12 mouse cellular contexts compared by ENCODE assay signal in genomic region chr19:46575196-46575595, GRCm38 (mm10). TPM values are rescaled to one million over a fixed set of nuclear protein-coding genes. Genes with fewer than 3 reads are reported as not detected.
A peak's percentile ranks its signal among the peaks of the same experiment; 100 is the strongest.
DNase-seq lines count a peak whose midpoint lies in the region; ATAC-seq and TF ChIP-seq lines count a peak whose summit lies in the region.
"Had no signal": no experiment of that assay in that cellular context is flagged by ENCODE, and none has a peak within 500 bp of the region (broad histone marks: within the 10 kb centered on the region; RNA-seq: fewer than 3 reads in every experiment).

No protein-coding gene starts in this region.

- H3K9me3 ChIP-seq in lung, postnatal 0 days (ENCODE audit: low read length): no peaks in the 10 kb centered on the region
- no peaks in the 10 kb centered on the region for H3K9me3 ChIP-seq in stomach, embryonic 16.5 days (replicated peaks; ENCODE audit: control insufficient read depth, low read length)
- H3K9me3 ChIP-seq: neural tube, embryonic 12.5 days had no signal

- 51% methylated on average over 4 of the region's 4 CpGs for WGBS in lung, postnatal 0 days
- 56% methylated on average over 4 of the region's 4 CpGs for WGBS in stomach, embryonic 16.5 days

- H3K4me2 ChIP-seq in lung, postnatal 0 days (replicated peaks; ENCODE audit: low read depth, low read length): no peak overlapping the region
- 0 out of 2 replicates have a peak overlapping the region, but pooled peaks have one; percentile 5 for H3K4me2 ChIP-seq in stomach, embryonic 16.5 days (ENCODE audit: low read depth, low read length)

- H3K36me3 ChIP-seq in lung, postnatal 0 days (ENCODE audit: insufficient read depth, low read length): no peaks in the 10 kb centered on the region
- no peaks in the 10 kb centered on the region for H3K36me3 ChIP-seq in stomach, embryonic 16.5 days (ENCODE audit: control insufficient read depth, insufficient read depth, low read length)
- H3K36me3 ChIP-seq: neural tube, embryonic 12.5 days had no signal

- TF ChIP-seq CTCF in lung, postnatal 0 days (IDR thresholded peaks at IDR 0.05): no peak

- no peak overlapping the region for H3K4me3 ChIP-seq in lung, postnatal 0 days (ENCODE audit: low read depth, low read length)
- no peak overlapping the region for H3K4me3 ChIP-seq in stomach, embryonic 16.5 days (replicated peaks; ENCODE audit: low read length)
- H3K4me3 ChIP-seq: neural tube, embryonic 12.5 days had no signal

- DNase-seq in lung, postnatal 0 days (ENCODE audit: low spot score): peak; percentile 46
- no peak for DNase-seq in lung, postnatal 25 days (ENCODE audit: low spot score)
- DNase-seq in kidney, adult 18-20 months: peak; percentile 72
- peak; percentile 77 to 91 for DNase-seq in kidney, postnatal 36 days
- no peak for DNase-seq in gastrocnemius, postnatal 36 days
- DNase-seq in c-Kit-positive CD71-positive TER-119-positive erythroid progenitor cells, embryonic 14.5 days (ENCODE audit: low spot score): no peak
- DNase-seq: cerebellum, adult 9-11 months; thymus, postnatal 4 days had no signal

- no peak for TF ChIP-seq EP300 in lung, postnatal 0 days (IDR thresholded peaks at IDR 0.05)

- H3K9ac ChIP-seq in lung, postnatal 0 days (replicated peaks; ENCODE audit: low read depth): no peak overlapping the region
- H3K9ac ChIP-seq in stomach, embryonic 16.5 days (ENCODE audit: low read length): no peak overlapping the region
- H3K9ac ChIP-seq: neural tube, embryonic 12.5 days had no signal

- peak overlapping the region; percentile 33; the same call in 1 of the 2 replicates for H3K27ac ChIP-seq in lung, postnatal 0 days (ENCODE audit: low read length)
- H3K27ac ChIP-seq in stomach, embryonic 16.5 days (ENCODE audit: low read length): peak overlapping the region; percentile 15; the same call in 1 of the 2 replicates
- H3K27ac ChIP-seq: neural tube, embryonic 12.5 days had no signal

- no peaks in the 10 kb centered on the region for H3K27me3 ChIP-seq in lung, postnatal 0 days (replicated peaks; ENCODE audit: insufficient read depth, low read length)
- no peaks in the 10 kb centered on the region for H3K27me3 ChIP-seq in stomach, embryonic 16.5 days (ENCODE audit: control insufficient read depth, insufficient read depth, low read length)
- H3K27me3 ChIP-seq: neural tube, embryonic 12.5 days had no signal

- no peak for ATAC-seq in lung, postnatal 0 days
- no peak for ATAC-seq in stomach, embryonic 16.5 days (ENCODE audit: insufficient read depth, low FRiP score)
- ATAC-seq: CD4-positive, CD25-positive, alpha-beta regulatory T cell, adult 4 months; midbrain, embryonic 16.5 days had no signal

- intact Hi-C loops in gastrocnemius, postnatal 36 days (cut with DNase I): no loop called here

- H3K4me1 ChIP-seq in lung, postnatal 0 days (ENCODE audit: insufficient read depth, low read depth, low read length): 0 out of 2 replicates have a peak, but pooled peaks cover 4% of the 10 kb centered on the region
- H3K4me1 ChIP-seq in stomach, embryonic 16.5 days (ENCODE audit: control insufficient read depth, insufficient read depth, low read length): peaks cover 18% of the 10 kb centered on the region

RNA-seq across cellular contexts. Expression of gene Sfxn2, which starts 2.0 kb away (rescaled TPM):
- polyA plus RNA-seq in lung, postnatal 0 days (2015; fragmentation: Nextera tagmentation; extraction: Ambion mirVana): 18.4 and 19.6 TPM in 2 replicates
- polyA plus RNA-seq in stomach, embryonic 16.5 days (2015; fragmentation: Nextera tagmentation; extraction: Ambion mirVana): 16.6 and 19.3 TPM in 2 replicates
- total RNA-seq in gastrocnemius, postnatal 36 days (2021): 1 to 10 TPM; 2.7 to 4.1 TPM

RNA-seq across cellular contexts. Expression of gene Arl3, which starts 2.2 kb away (rescaled TPM):
- 52.6 and 70.9 TPM in 2 replicates for polyA plus RNA-seq in lung, postnatal 0 days (2015; fragmentation: Nextera tagmentation; extraction: Ambion mirVana)
- polyA plus RNA-seq in stomach, embryonic 16.5 days (2015; fragmentation: Nextera tagmentation; extraction: Ambion mirVana): 98.1 and 105 TPM in 2 replicates
- total RNA-seq in gastrocnemius, postnatal 36 days (2021): 10 to 100 TPM; 44.6 to 60.8 TPM

RNA-seq across cellular contexts. Expression of gene Wbp1l, which starts 23.7 kb away (rescaled TPM):
- polyA plus RNA-seq in lung, postnatal 0 days (2015; fragmentation: Nextera tagmentation; extraction: Ambion mirVana): 34.6 and 37.4 TPM in 2 replicates
- 37.1 and 38.0 TPM in 2 replicates for polyA plus RNA-seq in stomach, embryonic 16.5 days (2015; fragmentation: Nextera tagmentation; extraction: Ambion mirVana)
- 10 to 100 TPM; 56.2 to 66.2 TPM for total RNA-seq in gastrocnemius, postnatal 36 days (2021)

Comparison
In these comparisons a context has a peak if more than half of its experiments do, and no peak if none do; other contexts are left out.
1. DNase-seq: peak in lung, postnatal 0 days (single experiment), kidney, adult 18-20 months (single experiment) and kidney, postnatal 36 days (2 of 2); none in lung, postnatal 25 days (single experiment), gastrocnemius, postnatal 36 days (0 of 2) and c-Kit-positive CD71-positive TER-119-positive erythroid progenitor cells, embryonic 14.5 days (single experiment).